Mouse (Mus musculus) lung, postnatal 10 days (tissue): ENCODE results near the gene Otx2.
"Not testable (repeated sequence)": the region's sequence is repeated elsewhere in the genome, so short reads cannot be mapped to it uniquely, and the experiment has no call there.

ENCODE experiments used
- DNase-seq: peaks from one replicate; pipeline ENCODE4 v3.0.0; 2021

The Otx2 gene

DNA sequence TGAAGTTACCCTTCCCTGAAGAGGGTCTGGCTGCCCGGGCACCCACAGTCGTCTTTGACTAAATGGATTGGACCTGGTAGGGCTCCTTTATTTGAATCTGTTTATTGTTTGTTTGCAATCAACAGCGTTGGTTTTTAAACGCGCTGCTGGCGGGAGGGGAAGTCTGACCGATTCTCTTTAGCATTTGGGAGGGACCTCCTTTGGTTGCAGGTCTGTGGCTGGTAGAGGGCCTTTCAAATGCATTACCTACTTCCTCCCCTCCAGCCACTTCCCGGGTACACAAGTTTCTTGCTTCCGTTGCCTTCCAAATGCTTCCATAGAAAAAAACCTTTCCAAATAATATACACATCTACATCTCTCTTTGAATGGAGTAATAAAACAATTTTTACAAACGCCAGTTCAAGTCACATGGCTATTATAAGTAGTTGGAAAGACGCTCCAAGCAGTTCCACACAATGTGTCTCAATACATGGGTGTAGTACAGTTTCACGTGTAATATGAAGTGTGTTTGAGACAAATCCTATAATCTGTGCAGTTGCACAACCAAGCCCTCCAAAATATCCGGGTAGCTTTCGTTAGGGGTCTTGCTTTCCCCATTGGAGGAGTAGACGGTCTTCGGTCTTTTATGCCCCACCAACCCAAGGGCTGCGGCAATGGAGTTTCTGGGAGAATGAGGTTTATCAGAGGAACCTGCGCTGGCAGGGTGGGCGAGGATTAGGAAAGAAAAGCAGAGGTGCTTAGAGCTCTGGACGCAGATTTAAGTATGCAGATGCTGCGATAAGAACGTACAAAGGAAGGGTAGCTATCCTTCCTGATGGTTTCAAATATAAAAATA is 19.7 kb downstream of the Otx2 start:
- DNase-seq, result no peak

DNA sequence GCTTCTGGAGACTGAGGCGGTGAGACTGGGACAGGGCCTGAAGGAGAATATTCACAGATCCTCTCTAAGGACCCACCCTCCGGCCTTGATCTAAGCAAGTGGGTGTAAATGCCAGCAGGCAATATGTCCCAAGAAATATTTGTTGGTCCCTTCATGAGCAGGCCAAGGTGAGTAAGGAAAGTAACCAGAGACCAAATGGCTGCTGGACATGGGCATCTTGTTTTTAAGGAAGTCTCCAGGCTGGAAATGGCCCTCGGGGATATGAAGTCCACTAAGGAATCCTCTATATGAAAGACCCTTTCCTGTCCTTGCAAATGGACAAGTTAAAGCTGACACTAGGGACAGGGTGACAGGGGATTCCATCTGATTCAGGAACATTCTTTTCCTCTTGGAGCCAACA is 20.5 kb downstream of the Otx2 start:
- no peak for DNase-seq

DNA sequence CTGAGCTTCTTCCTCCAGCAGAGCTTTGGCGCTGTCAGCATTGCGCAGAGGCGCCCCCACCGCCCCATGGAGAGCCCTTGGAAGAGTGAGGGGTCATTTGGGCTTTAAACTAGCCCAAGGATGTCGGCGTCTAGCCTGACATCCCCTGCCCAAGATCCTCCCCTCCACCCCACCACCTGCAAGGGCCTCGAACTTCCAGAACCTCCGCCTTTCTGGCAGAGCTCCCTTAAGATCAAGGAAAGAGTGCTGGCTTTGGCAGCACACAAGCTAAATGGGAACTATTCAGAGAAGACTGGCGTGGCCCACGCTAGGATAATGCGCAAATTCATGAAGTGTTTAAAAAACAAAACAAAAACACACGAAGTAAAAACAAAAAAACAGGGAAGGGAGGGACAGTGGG is 21.4 kb downstream of the Otx2 start:
- no peak for DNase-seq

DNA sequence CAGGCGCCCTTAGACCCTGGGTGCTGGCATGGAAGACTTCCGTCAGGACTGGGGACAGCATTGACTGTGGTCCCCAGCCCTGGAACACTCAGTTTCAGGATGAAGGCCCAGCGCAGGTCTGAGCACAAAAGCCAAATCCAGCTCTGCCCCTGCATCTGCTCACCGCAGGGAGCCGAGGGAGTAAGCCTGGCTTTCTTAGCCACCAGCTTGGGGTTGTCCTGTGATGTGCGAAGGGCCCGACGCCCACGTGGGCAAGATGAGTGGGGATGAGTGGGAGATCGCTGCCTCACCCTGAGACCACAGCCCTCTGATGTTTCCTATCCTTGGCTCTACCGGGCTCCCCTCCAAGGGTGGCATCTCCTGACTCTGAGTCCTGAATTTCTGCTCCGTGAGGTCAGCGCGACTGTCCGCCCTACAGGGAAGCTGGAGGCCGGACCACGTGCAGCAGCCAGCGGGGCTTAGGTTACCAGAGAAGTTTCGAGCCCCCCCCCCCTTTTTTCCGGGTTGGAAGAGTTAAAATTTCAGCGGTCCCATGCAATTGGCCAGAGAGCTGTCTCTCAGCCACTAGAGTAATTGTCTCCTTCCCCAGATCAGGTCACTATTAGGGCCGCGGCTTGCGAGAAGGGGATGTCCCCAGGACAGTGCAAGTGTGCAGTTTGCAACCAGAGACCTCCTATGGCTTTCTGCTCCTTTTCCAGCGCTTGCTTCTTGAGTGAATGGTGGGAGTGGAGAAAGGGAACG is 22.0 kb downstream of the Otx2 start:
- DNase-seq, result no peak

DNA sequence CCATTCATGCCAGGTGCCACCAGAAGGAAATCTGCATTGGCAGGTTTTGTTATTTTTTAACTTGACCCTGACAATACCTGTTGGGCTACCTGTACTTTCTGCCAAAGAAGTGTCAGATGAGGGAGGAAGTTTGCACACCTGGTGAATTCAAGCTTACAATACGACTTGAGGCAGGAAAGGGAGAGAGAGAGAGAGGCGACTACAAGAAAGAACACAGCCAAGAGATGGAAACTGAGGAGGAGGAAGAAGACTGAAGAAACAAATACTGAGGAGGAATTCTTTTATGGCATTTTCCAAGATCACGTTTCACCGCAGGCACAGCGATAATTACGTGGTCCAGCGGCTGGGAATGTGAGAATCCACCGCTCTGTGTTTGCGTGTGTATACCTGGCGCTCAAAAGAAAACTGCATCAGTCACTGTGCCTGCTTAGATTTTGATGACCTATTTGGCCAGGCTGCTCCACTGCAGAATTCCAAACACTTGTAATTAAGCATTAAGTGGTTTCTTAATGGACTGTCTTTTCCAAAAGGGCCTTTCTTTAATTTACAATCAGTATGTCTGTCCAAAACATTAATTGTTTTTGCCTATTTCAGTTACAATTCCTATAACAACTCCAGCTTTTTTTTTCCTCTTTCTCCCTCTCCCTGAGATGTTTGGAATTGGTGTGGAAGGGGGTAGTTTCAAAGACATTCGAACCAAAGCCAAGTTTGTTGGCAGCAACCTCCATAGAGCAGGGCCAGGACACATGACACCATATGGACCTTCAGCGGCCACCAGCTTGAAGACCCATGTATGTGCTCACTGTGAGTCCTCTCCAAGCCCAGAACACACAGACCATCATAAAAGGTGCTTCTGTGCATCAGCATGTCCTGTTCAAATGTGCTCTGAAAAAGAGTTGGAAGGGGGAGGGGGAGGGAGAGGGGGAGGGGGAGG is 31.9 kb downstream of the Otx2 start:
- DNase-seq, result no peak

DNA sequence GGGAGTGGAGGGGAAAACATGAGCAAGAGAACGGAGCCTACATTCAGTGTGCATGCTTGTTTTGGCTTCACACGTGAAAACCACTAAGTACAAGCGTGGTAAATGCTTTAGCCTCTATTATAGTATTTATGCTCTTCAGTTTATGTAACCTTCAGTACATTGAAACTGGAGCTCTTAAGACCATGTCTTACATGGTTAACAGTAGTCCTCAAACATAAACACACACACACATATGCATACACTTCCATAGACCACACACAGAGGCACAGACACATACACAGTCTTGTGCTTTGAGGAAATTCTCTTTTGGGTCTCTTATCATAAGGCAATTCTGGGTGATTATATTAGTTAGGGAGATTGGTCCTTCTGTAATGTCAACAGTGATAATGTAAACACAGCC is 40.5 kb downstream of the Otx2 start:
- no peak for DNase-seq

DNA sequence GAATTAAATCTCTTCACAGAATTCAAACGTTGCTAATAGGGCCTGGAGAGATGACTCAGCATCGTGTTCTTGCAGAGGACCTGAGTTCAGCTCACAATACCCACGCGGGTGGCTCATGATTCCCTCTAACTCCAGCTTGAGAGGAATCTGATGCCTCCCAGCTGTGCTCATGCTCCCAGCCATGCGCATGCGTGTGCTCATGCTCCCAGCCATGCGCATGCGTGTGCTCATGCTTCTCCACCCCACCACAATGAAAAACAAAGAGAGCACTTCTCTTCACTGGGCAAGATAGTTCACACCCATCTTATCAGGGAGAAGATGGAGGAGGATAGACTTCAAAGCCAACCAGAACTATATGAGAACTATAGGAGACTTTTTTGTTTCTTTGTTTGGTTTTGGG is 41.3 kb downstream of the Otx2 start:
- DNase-seq, result no peak

DNA sequence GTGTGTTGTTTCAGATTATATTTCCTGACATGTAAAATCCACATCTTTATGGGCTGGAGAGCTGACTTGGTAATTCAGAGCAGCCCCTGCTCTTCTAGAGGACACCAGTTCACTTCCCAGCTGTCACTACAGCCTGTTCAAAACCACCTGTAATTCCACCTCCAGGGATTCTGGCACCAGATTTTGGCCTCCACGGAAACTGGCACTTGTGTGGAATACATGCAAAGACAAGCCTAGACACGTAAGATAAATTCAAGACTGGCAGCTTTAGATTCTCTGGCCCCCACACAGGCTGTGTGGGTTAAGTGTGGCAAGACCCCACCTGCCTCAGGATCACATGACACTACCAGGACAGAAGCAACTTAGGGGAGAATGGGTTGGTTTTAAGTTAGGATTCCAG is 42.1 kb downstream of the Otx2 start:
- no peak for DNase-seq

DNA sequence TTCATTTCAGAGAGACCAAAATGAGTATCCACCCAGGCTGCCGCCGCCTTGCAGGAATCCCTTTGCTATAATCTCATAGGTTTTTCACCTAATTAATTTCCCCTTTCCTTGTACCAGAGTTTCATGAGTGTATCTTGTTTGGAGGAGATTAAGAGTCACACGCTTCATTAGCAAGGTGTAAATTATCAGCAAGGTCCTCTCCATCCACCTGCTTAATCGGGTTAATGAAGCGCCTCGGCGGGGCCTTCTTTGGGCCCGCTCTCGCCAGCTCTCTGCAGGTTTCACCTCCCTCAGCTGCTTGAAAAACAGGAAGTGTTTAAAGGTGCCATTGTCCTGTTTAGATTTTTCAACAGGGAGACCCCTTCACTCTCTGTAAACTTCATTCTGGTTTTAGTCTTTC is 44.2 kb downstream of the Otx2 start:
- DNase-seq, result no peak

DNA sequence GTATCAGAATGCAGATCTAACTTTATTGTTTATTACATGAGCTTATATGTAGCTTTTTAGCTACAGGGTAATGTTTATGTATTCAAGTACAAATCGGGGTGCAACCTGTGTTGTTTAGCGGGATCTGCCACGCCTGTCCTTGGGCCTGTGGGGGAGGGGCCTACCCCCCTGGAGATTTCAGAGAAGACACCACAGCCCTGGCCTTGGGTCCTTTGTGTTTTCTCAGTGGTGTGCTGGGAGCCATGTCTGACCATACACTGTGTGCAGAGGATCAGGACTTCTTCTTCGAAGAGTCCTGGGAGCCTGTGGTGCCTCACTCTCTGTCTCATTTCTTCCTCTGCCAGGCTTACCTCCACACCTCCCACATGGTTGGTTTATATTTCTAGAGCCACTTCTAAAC is 47.3 kb downstream of the Otx2 start:
- no peak for DNase-seq

DNA sequence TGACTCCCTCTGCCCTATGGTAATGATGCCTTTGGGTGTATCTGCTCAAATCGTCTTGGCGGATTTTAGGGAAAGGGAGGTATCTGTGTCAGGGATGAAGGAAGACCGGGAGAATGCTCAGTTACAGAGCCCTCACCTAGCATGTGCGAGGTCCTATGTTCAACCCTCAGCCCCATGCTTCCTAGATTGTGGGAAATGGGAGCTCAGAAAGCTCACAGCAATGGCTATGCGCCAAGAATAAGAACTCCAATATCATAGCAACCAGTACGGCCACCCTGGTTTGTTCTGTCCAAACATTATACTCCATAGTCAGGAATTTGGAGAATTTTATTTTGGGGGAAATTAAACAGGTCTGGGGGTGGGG is 48.3 kb downstream of the Otx2 start:
- DNase-seq, result no peak

DNA sequence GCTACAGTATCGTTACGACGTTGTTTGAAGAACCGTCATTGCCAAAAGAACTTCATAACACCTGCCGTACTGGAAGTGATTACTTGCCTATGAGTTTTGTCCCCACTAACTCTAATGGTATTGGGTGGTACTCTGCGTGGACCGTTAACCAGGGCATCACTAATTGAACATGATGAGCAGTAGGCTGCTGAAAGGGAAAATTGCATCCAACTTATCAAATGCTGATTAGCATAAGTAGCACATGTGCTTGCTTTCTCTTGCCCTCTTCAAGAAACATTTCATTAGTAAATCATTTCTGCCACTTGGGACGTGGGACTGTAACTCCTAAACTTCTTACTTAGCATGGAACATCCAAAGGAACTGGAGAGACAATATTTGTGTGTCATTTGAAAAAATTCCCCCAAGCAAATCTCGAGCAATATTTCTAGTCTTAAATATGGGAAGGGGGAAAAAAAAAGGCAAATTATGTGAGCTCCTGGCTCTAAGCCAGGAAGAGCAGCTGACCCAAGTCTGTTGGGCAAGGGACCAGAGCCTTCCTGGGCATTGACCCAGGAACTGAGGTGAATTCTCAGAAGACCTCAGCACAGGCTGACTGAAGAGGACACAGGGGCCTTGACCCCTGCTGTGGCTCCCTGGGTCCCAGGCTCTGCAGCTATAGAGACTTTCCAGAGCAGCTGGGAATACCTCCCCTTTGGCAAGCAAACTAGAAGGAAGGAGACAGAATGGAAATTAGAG is 48.9 kb downstream of the Otx2 start:
- peak; percentile 6 for DNase-seq

DNA sequence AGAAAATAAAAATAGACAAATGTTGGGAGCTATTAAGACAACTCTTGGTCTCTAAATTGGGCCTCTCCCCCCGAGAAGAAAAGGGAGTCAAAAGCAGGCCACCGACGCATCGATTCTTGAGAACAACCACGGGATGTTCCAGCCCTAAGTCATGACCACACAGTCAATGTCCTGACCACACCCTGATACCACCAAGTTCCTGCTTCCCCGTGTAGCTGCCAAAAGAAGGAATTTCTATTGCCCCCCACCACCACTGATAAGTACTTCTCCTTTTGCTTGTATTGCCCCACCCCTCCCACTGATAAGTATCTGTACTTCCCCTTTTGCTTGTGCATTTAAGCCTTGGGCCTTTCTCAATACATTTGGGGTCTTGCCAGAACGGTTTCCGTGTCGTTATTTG is 50.9 kb downstream of the Otx2 start:
- not testable (repeated sequence) for DNase-seq

DNA sequence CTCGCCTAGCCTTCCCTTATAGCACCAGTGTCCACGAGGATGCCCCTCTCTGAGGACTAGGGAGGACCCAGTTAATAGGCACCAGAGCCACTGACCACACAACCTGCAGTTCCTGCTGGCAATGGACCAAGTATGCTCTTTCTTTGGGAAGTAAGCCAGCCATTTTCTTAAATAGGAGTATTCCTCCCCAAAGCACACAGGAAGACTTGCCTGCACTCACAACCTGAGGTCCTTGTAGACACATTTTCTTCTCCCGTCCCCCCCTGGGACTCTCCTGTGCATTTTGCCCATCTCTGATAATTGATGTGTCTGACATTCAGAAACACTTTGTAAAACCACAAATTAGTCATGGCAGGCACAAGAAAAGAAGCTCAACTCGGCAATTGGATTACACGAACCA is 57.3 kb downstream of the Otx2 start:
- DNase-seq, result no peak

DNA sequence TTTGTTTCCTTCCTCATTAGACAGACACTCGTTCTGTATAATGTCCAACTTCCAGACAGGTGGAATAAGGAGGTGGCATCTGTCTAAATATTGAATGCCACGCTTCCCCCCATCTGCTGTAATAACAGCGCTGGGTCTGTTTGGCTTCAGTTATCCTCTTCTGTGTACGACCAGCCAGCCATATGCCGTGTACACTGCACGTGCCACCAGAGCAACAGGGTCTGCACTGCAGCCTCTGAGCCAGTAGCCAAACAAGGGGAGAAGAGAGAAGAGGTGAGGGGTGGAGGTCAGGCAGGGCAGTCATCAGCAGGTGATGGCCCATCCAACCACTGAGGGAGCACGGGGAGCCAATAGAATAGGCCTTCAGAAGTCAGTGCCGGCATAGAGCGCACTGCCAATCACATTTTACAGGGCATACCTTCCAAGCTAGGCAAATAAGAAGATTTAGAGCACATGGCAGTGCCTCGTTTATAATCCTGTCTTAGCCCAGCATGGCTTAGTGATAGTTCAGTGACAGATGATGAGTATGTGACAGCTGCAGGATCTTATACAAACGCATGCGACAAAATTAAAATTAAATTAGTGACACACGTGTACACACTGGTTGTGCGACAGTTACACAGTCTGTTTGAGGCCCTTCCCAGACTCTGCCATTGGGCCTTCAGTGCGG is 64.8 kb downstream of the Otx2 start:
- no peak for DNase-seq
